Mouse (Mus musculus): ENCODE measurements around the gene Trpm8. TPM values are rescaled to one million over a fixed set of nuclear protein-coding genes. Genes with fewer than 3 reads are reported as not detected.

Gene Trpm8
- total RNA-seq, 2 experiments from 2014 or later: not detected

GRCm38 (mm10) chr1:88245881-88246280 is 31.6 kb upstream of the Trpm8 start:
- intact Hi-C loops (cut with DNase I; ENCODE audit: low total_unique reads): no loop called here
- no peak for DNase-seq

- intact Hi-C loops (cut with DNase I; ENCODE audit: low total_unique reads): no loop called here
- no peak for DNase-seq
Measured at GRCm38 (mm10) chr1:88246386-88246785, 31.1 kb upstream of the Trpm8 start.

DNA sequence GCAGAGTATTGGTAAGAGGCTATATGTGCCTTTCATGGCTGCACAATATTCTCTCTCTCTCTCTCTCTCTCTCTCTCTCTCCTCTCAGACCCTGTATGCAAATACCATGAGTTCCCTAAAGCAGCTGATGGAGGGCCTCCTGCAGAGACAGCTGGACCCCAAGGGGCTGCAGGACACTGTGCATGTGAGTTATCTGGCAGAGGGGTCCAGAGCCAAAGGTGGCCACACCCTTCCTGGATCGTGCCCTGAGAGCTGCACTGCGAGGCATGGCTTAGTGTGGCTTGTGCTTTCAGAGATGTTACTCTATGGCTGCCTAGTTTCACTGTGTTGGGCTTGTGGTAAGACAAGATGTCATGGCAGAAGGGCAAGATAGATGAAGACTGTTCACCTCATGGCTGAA is 29.8 kb upstream of the Trpm8 start:
- no peak for DNase-seq
- intact Hi-C loops (cut with DNase I; ENCODE audit: low total_unique reads): no loop called here

DNA sequence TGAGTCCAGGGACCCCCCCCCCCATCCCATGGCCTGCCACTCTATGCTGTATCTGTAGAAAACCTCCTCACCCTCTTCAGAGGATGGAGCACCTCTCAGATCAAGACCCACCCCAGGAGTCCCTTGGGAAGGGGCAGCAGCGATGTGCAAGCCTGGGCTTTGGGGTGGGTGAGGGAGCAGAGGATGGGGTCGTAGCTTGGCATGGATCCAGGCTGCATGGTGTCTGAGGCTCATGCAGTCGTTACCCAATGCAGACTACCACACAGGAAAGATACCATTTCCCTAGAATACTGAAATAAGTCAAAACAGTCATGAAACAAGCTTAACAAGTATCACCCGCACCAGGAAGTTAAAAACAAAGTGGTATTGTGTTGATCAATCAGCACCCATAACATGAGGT is 28.8 kb upstream of the Trpm8 start:
- no peak for DNase-seq
- intact Hi-C loops (cut with DNase I; ENCODE audit: low total_unique reads): no loop called here

- DNase-seq: no peak
- intact Hi-C loops (cut with DNase I; ENCODE audit: low total_unique reads): no loop called here
Measured at GRCm38 (mm10) chr1:88249596-88249995, 27.9 kb upstream of the Trpm8 start.

DNA sequence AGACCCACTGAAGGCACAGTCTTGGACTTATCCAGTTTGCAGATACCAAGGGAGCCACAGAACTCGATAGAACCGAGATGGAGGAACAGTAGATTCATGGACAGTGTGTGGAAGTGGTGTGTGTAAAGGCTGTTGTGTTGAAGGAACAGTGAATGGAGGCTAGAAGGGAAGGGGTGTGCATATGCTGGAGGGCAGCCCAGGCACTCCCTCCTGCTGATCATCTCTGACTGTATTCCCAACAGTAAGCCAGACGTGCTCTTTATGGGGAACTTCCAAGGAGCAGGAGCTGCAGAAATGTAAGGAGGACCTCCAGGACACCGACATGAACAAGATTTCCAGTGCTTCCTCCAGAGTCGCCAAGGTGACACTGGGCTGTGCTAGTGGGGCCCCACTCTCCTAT is 27.4 kb upstream of the Trpm8 start:
- no peak for DNase-seq
- intact Hi-C loops (cut with DNase I; ENCODE audit: low total_unique reads): no loop called here

- no peak for DNase-seq
- intact Hi-C loops (cut with DNase I; ENCODE audit: low total_unique reads): no loop called here
Measured at GRCm38 (mm10) chr1:88253106-88253505, 24.4 kb upstream of the Trpm8 start.

DNA sequence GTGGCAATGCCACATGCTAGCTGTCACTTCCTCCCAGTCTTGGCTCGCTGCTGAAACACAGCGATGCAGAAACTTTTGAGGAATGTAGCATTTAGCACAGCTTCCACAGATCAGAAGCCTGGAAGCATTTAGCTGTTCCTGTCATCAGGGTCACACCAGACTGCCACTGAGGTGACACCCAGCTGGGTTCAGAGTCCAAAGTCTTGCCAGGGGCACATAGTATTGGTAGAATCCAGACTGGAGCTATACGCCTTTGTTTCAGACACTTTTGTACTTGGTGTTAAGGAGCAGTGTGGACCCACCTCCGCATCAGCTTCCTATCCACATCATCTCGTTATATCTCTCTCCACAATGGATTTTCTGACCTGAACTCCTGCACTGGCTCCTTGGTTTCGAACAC is 23.9 kb upstream of the Trpm8 start:
- intact Hi-C loops (cut with DNase I; ENCODE audit: low total_unique reads): no loop called here
- DNase-seq: no peak

- intact Hi-C loops (cut with DNase I; ENCODE audit: low total_unique reads): no loop called here
- peak; percentile 72 for DNase-seq
Measured at GRCm38 (mm10) chr1:88254793-88255465, 22.5 kb upstream of the Trpm8 start.

- intact Hi-C loops (cut with DNase I; ENCODE audit: low total_unique reads): no loop called here
- no peak for DNase-seq
Measured at GRCm38 (mm10) chr1:88255466-88255857, 22.0 kb upstream of the Trpm8 start.

DNA sequence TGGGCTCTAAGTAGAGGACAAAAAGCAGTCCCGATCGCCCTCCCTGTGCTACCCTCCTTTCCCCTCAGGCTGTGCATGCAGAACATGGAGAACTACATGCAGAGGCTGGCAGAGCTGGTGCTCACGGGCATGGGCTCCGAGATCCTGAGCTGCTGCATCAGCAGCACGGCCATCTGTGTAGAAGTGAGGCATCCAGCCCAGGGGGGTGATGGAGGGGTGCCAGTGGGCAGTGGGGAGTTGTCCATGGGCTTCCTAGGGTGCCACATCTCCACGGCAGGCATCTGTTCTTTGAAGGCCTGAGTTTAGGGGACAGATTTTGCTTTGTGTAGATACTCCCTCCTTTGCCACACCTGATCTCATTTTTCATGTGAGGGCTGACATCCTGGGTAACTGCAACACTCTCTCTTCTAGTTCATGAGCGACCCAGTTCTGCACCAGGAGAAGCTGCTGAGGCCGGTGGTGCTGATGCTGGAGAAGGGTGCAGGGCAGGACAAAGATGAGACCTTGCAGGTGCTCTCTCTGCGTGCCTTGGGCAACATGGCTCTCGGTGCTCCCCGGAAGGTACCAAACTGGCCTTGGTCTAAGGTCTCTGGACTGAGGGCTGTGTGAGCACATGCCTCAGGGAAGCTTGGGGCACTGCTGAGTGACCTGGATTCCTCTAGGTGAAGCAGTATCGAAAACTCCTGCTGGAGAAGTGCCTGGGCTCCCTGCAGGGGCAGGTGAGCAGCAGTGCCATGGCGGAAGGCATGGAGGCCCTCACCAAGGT is 21.3 kb upstream of the Trpm8 start:
- intact Hi-C loops (cut with DNase I; ENCODE audit: low total_unique reads): no loop called here
- no peak for DNase-seq

DNA sequence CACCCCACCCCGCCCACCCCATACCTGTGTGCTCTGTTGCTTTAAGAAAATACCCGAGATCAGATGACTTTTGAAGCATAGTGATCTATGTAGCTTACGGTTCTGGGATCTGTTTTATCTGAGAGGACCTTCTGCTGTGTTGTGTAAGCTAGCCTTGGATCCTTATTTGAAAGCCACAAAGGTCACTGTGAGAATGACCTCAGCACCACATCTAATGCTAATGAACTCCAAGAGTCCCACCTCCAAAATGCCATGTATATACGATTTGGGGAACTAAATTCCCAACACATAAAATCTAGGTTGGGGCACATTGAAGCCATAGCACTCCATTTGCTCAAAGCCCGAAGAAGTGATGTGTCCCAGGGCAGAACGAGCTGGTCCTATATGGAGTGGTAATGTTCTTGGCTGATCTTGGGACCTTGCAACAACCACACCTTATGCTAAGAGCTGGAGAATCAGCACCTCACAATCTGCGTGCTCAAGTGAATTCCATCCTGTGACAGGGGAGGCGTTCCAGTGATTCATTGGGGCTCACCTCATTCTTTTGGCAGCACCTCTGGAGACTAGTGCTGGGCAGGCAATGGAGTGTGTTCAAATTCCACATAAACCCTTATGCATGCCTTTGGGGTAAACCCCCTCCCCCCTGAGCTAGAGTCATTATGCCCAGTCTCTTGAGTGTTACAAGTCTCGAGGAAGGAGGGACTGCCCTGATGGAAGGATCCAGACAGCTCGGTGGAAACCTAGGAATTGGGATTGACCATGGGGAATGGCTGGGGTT is 20.4 kb upstream of the Trpm8 start:
- no peak for DNase-seq
- intact Hi-C loops (cut with DNase I; ENCODE audit: low total_unique reads): no loop called here

GRCm38 (mm10) chr1:88257681-88258080 is 19.8 kb upstream of the Trpm8 start:
- intact Hi-C loops (cut with DNase I; ENCODE audit: low total_unique reads): no loop called here
- no peak for DNase-seq

DNA sequence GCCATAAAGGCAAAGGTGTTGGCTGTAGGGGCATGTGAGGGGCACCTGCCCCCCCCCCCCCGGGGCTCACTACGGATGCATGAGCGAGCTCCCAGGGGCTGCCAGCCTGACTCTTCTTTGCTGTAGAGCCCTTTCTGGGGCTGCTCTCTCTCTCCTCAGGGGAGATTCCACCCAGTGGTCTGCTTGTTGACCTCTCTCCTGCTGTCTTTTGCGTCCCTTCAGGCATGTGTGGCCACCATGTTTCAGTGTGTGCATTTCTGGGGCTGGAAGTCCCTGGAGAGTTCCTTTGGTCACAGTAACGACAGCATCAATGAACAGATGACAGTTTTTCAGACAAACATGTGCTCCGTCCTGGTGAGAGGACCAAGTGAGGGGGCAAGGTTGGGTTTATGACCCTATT is 19.1 kb upstream of the Trpm8 start:
- no peak for DNase-seq
- intact Hi-C loops (cut with DNase I; ENCODE audit: low total_unique reads): no loop called here

DNA sequence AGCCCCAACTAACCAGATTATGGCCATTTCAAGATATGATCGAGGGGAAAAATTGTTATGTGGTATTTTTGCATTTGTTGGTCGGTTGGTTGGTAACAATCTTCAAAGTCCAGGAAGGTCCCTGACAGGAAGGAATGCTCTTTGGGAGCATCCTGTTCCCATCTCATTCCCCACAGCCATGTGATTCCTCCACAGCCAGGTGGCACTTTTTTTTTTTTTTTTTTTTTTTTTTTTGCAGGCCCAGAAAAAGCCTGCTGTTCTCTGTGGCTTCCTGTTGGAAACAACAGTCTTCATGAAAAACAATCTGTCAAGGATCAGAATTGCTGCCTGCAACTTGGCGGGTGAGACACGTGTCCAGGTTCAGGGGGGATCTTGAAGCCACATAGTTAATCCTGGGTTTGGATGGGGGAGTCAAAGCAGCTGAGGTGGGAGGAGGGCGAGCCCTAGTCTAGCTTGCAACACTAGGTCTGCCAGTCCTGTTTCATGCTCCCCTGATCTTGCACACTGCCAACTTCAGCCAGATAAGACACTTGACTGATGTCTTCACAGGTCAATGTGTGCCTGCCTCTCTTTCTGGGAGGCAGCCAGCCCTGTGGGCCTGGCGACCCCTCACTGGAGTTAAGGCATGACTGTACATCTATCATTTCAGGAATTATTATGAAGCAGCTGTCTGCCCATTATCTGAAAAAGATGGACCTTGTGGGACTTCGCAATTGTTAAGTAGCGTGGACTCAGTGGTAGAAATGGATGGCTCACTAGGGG is 18.4 kb upstream of the Trpm8 start:
- intact Hi-C loops (cut with DNase I; ENCODE audit: low total_unique reads): no loop called here

DNA sequence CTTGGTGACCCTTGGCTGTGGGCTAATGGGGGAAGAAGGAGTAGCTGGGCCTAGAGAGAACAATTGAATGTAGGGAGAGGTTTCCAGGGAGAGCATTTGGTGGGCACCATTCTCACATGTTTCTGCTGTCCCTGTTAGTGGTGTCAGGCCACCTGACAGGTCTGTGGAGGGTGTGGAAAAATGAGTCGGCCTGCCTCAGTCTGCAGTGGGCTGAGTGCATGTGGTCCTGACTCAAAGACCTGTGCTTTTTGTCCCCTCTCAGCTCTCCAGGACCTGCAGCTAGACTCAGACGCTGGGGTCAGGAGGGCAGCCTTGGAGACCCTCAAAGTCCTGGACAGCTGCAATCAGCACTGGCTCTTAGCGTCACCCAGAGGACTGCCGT is 17.8 kb upstream of the Trpm8 start:
- DNase-seq: no peak
- intact Hi-C loops (cut with DNase I; ENCODE audit: low total_unique reads): no loop called here

More for the DNA sequence above, 18.4 kb upstream of the Trpm8 start:
- no peak for DNase-seq

DNA sequence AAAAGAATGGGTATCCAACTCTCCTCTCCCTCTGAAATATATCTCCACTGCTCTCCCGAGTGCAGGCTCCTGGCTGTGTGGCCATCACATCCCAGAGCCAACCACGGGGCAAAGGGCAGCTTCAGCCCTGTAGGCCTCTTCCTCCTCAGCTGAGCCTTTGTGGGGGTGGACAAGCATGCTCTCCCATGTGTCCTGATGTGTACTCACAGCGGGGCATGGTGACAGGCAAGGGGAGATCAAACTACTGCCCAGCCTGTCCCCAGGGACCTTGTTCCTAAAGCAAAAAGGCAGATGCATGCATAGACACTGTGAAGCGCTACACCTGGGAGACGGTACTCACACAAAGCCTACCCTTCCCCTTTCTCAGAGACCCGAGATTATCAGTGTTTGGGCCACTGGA is 17.3 kb upstream of the Trpm8 start:
- no peak for DNase-seq
- intact Hi-C loops (cut with DNase I; ENCODE audit: low total_unique reads): no loop called here

DNA sequence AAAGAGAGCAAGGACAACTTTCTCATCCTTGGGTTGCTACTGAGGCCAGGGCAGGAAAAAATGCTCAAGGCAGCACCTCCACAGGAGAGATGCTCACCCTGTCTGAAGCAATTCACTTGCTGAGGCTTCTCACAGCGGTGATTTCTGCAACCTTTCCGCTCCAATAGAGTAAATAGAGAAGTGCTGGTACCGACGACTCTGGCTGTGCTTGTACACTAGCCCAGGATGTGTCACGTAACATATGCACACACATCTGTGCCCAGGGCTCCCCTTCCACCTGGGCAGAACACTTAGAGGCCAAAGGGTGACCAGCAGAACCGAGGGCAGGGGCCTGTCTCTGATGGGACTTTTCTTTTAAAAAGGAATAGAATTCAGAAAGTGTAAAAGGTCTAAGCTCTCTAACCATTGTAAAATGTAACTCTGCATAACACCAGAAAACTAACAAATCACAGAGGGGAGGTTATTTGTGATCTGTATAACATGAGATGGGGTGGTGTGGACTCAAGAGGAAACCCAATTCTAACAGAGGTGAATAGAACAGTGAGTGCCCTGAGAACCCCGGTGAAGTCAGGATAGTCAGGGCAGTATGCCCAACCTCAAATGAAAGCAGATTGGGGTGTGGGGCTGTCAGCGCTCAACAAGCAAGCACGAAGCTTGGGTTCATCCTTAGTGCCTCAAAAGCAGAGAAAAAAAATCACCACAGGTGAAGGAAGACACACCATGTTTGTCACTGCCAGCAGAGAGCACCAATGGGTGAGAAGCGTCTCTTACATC is 16.7 kb upstream of the Trpm8 start:
- intact Hi-C loops (cut with DNase I; ENCODE audit: low total_unique reads): no loop called here
- no peak for DNase-seq

DNA sequence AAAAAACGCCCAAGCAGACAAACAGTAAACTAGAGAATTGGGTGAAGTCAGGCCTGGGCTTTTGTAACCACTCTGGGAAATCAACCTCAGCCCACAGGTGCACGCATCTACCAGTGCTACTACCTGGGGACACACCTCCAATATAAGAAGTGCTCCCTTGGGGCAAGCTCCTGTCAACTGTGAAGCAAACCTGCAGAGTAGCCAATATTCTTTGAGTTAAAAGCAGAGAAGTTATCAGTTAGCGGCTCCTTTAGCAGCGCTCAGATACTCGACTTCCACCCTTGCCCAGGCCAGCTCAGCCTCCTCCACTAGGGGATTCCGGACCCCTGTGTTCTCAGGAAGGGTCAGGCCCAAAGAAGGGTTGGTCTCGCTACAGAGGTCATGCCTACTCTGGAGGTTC is 15.8 kb upstream of the Trpm8 start:
- no peak for DNase-seq
- intact Hi-C loops (cut with DNase I; ENCODE audit: low total_unique reads): no loop called here
